Mouse (Mus musculus): ENCODE results near the gene Mapk3.

Mapk3 gene

GRCm38 (mm10) chr7:126802134-126802889 is 42.9 kb downstream of the Mapk3 start:
- DNase-seq (ENCODE audit: low spot score in 2 of 2), result no peak

- no peak for DNase-seq (ENCODE audit: low spot score in 2 of 2)
Measured at GRCm38 (mm10) chr7:126803181-126803580, 43.8 kb downstream of the Mapk3 start.

- DNase-seq (ENCODE audit: low spot score in 2 of 2), result no peak
Measured at GRCm38 (mm10) chr7:126803751-126804150, 44.4 kb downstream of the Mapk3 start.

DNA sequence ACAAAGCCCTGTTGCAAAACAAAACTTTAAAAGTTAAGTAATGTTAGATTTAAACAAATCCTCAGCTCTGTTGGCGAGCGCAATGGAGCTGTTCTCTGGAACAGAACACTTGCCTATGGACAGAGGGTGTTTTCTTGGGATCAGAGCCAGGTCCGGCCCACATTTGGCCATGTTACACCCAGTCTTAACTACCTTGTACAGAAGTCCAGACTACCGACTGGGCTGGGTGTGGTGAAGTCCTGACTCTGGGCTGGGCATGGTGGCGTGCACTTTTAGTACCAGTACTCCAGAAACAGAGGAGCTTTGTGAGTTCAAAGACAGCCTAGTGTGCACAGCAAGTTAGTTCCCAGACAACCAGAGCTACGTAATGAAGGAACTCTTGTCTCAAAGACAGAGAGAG is 47.6 kb downstream of the Mapk3 start:
- DNase-seq (ENCODE audit: low spot score in 2 of 2), result peak in 1 of 2 experiments; percentile 44

- DNase-seq (ENCODE audit: low spot score in 2 of 2), result no peak
Measured at GRCm38 (mm10) chr7:126807405-126807804, 48.0 kb downstream of the Mapk3 start.

DNA sequence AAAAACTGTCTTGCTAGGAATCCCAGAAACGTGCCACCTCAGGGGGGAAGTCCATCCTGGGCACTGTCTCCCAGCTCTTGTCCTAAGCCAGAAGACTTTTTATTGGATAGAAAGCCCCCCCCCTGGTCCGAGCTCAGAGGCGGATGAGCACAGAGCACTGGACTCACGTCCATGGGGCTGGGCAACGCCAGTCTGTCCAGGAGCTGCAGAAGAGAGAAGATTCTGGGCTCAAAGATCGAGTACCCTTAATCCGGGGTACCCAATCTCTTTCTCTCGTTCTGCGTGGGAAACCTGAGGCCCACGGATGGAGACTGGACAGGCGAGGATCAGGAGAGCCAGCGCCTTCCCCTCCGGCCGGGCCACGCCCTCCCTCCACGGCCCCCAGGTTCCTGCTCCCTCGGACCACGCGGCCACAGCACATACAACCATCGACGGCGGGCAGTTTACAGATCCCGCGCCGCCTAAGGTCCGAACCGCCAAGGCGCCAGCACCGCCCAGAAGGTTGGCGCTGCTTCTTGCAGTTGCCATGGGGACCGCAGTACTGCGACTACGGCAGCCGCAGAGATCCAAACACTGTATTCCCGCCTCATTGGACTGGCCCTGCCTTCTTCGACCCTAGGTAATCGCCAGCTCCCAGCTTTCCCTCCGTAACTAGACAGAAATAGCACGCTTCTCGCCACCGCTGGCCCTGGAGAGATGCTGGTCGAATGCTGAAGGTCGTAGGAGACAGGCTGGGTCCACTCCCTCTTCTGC is 49.5 kb downstream of the Mapk3 start:
- DNase-seq (ENCODE audit: low spot score in 2 of 2), result peak; percentile 82 to 90

GRCm38 (mm10) chr7:126809723-126810369 is 50.4 kb downstream of the Mapk3 start:
- DNase-seq (ENCODE audit: low spot score in 2 of 2), result no peak
